Mouse (Mus musculus): ENCODE data around the gene Asgr1. TPM values are rescaled to one million over a fixed set of nuclear protein-coding genes. Genes with fewer than 3 reads are reported as not detected.

The Asgr1 gene
- polyA plus RNA-seq, 1 experiment: 0.87 TPM

DNA sequence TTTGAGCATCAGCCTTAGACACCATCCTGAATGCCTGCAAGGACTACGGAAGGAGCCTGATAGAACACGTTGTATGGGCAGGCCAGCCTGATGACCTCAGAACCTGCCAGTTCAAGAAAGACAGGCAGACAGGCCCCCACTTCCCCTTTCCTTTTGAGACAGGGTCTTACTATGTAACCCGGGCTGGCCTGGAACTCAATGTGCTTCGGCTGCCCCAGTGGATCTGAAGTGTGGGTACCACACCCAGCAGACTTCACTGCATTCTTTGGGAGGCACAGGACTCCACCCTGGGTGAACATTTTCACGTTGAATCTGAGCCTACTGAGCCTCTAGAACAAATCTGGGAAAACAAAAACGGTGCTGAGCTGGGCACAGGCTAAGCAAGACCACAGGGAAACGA is 15.7 kb upstream of the Asgr1 start:
- Histone ChIP-seq H3K4me1 (ENCODE audit: control insufficient read depth, insufficient read depth, insufficient read length, low read length) (no peaks in the 10 kb centered on the region), H3K4me3 (ENCODE audit: insufficient read depth, low read depth, low read length) (no peak overlapping the region), H3K27ac (replicated peaks; ENCODE audit: low read depth, low read length) (peak overlapping the region; percentile 40; the same call in 1 of the 2 replicates)

DNA sequence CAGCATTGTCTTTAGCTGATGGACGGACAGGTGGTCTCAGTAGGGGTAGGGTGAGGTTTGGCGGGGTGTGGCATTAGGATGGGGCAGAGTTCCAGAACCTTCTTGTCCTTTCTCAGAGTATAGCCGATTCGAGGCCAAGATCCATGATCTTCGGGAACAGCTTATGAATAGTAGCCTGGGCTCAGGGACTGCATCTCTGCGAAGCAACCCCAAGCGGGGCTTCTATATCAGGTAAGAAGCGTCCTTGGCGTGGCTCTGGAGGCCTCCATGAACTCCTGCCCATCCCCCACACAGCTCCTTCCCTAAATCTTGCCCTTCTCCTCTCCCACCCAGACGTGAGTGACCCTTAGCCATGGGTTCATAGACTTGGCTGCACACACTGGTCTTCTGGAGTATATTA is 14.3 kb upstream of the Asgr1 start:
- H3K27ac ChIP-seq (replicated peaks; ENCODE audit: low read depth, low read length): no peak overlapping the region
- H3K4me3 ChIP-seq (ENCODE audit: insufficient read depth, low read depth, low read length): no peak overlapping the region
- no peaks in the 10 kb centered on the region for H3K4me1 ChIP-seq (ENCODE audit: control insufficient read depth, insufficient read depth, insufficient read length, low read length)

GRCm38 (mm10) chr11:70040184-70040583 is 13.7 kb upstream of the Asgr1 start:
- Histone ChIP-seq H3K27ac (replicated peaks; ENCODE audit: low read depth, low read length) (no peak overlapping the region), H3K4me1 (ENCODE audit: control insufficient read depth, insufficient read depth, insufficient read length, low read length) (no peaks in the 10 kb centered on the region), H3K4me3 (ENCODE audit: insufficient read depth, low read depth, low read length) (no peak overlapping the region)

GRCm38 (mm10) chr11:70042309-70043085 is 11.4 kb upstream of the Asgr1 start:
- H3K27ac ChIP-seq (replicated peaks; ENCODE audit: low read depth, low read length): no peak overlapping the region
- H3K4me3 ChIP-seq (ENCODE audit: insufficient read depth, low read depth, low read length): no peak overlapping the region

DNA sequence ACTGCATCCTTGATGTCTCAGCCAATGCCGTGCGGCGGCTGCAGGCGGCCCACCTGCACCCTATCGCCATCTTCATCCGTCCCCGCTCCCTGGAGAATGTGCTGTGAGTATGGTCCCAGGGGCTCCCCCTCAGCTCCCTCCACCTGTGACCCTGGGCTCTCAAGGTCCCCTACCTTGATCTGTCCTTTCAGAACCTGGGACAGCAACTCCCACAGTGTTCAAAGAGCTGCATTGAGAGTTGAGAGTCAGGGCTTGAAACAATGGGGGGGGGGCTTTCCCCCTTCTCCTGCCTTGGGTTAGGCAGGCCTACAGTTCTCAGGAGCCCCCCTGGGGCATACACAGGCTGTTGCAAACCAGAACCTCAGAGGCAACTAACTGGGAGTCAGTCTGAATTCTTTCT is 10.2 kb upstream of the Asgr1 start:
- Histone ChIP-seq H3K27ac (replicated peaks; ENCODE audit: low read depth, low read length) (no peak overlapping the region), H3K4me3 (ENCODE audit: insufficient read depth, low read depth, low read length) (no peak overlapping the region), H3K4me1 (ENCODE audit: control insufficient read depth, insufficient read depth, insufficient read length, low read length) (no peaks in the 10 kb centered on the region)

More at GRCm38 (mm10) chr11:70042309-70043085, 11.4 kb upstream of the Asgr1 start:
- no peaks in the 10 kb centered on the region for H3K4me1 ChIP-seq (ENCODE audit: control insufficient read depth, insufficient read depth, insufficient read length, low read length)

DNA sequence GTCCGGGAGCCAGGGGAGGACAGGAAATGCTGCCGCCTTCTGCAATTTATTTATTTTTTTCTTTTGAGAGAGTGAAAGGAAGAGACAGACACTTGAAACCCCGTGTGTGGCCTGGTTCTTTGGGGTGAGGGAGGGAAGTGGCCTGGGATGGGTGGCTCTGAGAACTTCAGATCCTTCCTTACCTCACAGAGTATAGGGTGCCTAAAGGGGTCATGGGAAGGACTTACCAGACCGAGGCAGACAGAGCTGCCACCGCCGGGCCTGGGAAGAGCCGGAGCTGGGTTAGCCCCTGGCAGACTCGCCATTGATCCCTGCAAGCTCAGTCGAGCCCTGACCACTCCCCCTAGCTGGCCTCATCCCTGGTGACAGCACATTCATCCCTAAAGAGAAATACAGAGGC is 8.4 kb upstream of the Asgr1 start:
- Histone ChIP-seq H3K27ac (replicated peaks; ENCODE audit: low read depth, low read length) (no peak overlapping the region), H3K4me1 (ENCODE audit: control insufficient read depth, insufficient read depth, insufficient read length, low read length) (no peaks in the 10 kb centered on the region), H3K4me3 (ENCODE audit: insufficient read depth, low read depth, low read length) (no peak overlapping the region)

DNA sequence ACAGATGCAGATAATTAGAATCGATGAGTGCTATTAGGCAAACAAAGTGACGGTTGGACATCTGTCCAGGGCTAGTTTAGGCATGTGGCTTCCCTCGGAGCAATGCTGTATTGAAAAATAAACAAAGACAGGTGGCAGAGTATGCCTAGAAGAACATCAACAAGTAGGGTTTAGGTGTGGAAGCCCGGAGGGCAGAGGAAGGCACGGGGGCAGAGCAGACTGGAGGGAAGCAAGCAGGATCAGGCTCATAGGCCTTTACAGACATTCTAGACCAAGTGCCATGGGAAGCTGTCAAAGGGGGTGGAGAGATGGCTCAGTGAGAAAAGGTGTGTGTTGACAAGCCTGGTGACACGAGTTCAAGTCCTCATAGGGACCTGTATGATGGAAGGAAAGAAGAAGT is 4.5 kb upstream of the Asgr1 start:
- no peak overlapping the region for H3K27ac ChIP-seq (replicated peaks; ENCODE audit: low read depth, low read length)
- no peak overlapping the region for H3K4me3 ChIP-seq (ENCODE audit: insufficient read depth, low read depth, low read length)
- H3K4me1 ChIP-seq (ENCODE audit: control insufficient read depth, insufficient read depth, insufficient read length, low read length): no peaks in the 10 kb centered on the region

GRCm38 (mm10) chr11:70049816-70050215 is 4.1 kb upstream of the Asgr1 start:
- no peaks in the 10 kb centered on the region for H3K4me1 ChIP-seq (ENCODE audit: control insufficient read depth, insufficient read depth, insufficient read length, low read length)
- no peak overlapping the region for H3K27ac ChIP-seq (replicated peaks; ENCODE audit: low read depth, low read length)
- H3K4me3 ChIP-seq (ENCODE audit: insufficient read depth, low read depth, low read length): no peak overlapping the region

DNA sequence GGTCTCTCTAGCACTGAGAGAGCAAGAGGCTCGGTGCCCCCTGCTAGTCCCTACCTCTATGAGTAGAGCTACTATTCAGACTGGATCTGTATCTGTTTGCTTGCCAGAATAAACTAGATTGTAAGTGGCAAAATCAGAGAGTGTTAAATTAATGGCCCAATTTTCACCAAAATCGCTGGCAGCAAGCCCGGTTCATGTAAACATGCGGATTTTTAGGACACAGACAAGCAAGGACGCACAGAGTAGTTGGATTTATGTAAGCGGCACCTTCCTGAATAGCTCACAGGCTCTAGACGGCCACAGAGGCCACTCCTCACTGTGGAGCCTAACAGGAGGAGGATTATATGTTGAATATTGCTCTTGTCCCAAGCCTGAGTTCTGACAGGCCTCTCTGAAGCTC is 729 bp upstream of the Asgr1 start:
- Histone ChIP-seq H3K4me3 (ENCODE audit: insufficient read depth, low read depth, low read length) (no peak overlapping the region), H3K27ac (replicated peaks; ENCODE audit: low read depth, low read length) (no peak overlapping the region), H3K4me1 (ENCODE audit: control insufficient read depth, insufficient read depth, insufficient read length, low read length) (no peaks in the 10 kb centered on the region)

GRCm38 (mm10) chr11:70055618-70056214 is 1.8 kb downstream of the Asgr1 start:
- Histone ChIP-seq H3K27ac (replicated peaks; ENCODE audit: low read depth, low read length) (no peak overlapping the region), H3K4me3 (ENCODE audit: insufficient read depth, low read depth, low read length) (no peak overlapping the region), H3K4me1 (ENCODE audit: control insufficient read depth, insufficient read depth, insufficient read length, low read length) (no peaks in the 10 kb centered on the region)

DNA sequence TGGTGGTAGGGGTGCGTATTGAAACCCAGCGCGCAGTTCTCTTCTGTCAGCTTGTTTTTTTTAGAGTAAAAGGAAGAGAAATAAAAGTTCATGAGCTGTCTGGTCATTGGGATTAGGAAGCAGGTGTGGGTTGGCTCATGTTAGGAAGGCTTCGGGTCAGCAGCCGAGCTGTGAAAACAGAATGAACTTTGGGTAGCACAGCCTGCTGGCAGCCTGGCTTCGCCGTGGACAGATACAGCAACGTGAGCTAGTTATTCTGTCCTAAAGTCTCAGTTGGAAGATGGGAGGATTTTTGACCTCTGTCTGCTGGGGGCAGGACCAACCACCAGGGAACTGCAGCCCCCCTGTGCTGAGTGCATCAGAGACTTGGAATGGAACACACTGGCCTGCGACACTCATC is 3.9 kb downstream of the Asgr1 start:
- Histone ChIP-seq H3K27ac (replicated peaks; ENCODE audit: low read depth, low read length) (no peak overlapping the region), H3K4me3 (ENCODE audit: insufficient read depth, low read depth, low read length) (no peak overlapping the region), H3K4me1 (ENCODE audit: control insufficient read depth, insufficient read depth, insufficient read length, low read length) (no peaks in the 10 kb centered on the region)

DNA sequence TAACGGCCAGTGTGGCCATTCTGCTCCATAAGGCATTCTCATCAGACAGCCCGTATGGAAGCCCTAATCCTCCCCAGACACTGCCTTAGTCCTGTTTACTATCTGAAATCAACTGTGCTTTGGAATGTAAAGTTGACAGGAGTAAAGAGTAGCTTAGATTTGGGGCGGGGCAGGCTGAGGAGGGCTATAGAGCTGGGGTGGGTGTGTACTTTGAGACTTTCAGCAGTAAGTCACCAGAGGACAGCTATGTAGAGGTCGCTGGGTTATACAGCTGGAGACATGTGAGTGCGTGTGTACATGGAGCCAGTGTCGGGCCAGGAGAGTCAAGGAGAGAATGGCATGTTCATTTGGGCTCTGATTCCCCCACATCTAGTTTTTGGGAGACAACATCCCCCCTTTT is 6.0 kb downstream of the Asgr1 start:
- Histone ChIP-seq H3K4me3 (ENCODE audit: insufficient read depth, low read depth, low read length) (no peak overlapping the region), H3K4me1 (ENCODE audit: control insufficient read depth, insufficient read depth, insufficient read length, low read length) (no peaks in the 10 kb centered on the region), H3K27ac (replicated peaks; ENCODE audit: low read depth, low read length) (no peak overlapping the region)

- no peak overlapping the region for H3K27ac ChIP-seq (replicated peaks; ENCODE audit: low read depth, low read length)
- no peaks in the 10 kb centered on the region for H3K4me1 ChIP-seq (ENCODE audit: control insufficient read depth, insufficient read depth, insufficient read length, low read length)
- no peak overlapping the region for H3K4me3 ChIP-seq (ENCODE audit: insufficient read depth, low read depth, low read length)
Measured at GRCm38 (mm10) chr11:70063053-70063452, 9.2 kb downstream of the Asgr1 start.

DNA sequence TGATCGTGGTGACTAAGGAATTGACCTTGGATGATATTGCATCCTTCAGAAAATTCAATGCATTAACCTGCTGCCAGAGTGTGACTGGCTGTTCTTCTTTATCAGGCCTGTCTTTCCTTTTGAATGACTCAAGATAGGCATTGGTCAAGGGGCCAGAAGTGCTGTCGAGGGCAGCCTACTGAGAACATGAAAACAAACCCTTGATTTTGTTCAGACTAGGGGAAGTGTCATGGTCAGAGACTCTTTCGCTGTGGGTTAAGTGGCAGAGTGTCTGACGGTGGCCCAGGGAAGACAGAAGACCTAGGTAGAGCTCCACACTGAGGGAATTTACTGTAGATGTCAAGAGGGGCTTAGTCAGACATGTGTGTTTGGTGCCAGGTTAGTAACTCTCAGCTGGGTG is 12.8 kb downstream of the Asgr1 start:
- Histone ChIP-seq H3K4me3 (ENCODE audit: insufficient read depth, low read depth, low read length) (no peak overlapping the region), H3K4me1 (ENCODE audit: control insufficient read depth, insufficient read depth, insufficient read length, low read length) (no peaks in the 10 kb centered on the region), H3K27ac (replicated peaks; ENCODE audit: low read depth, low read length) (no peak overlapping the region)

DNA sequence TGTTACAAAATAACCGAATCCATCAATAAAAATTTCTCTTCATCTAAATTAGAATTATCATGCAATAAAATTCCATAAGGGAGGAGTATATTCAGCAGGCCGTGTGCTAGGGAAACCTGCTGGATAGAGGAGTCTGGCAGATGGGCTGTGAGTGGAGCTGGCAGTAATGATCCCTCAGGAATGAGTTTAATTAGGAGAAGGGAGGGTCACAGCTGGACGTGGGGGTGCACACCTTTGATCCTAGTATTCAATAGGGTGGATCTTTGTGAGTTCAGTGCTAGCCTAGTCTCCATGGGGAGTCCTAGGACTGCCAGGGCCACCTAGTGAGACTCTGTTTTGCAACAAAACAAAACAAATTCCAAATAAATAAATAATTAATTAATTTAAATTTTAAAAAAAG is 14.4 kb downstream of the Asgr1 start:
- H3K27ac ChIP-seq (replicated peaks; ENCODE audit: low read depth, low read length): no peak overlapping the region
- no peak overlapping the region for H3K4me3 ChIP-seq (ENCODE audit: insufficient read depth, low read depth, low read length)
- H3K4me1 ChIP-seq (ENCODE audit: control insufficient read depth, insufficient read depth, insufficient read length, low read length): no peaks in the 10 kb centered on the region

- H3K27ac ChIP-seq (replicated peaks; ENCODE audit: low read depth, low read length): no peak overlapping the region
- H3K4me1 ChIP-seq (ENCODE audit: control insufficient read depth, insufficient read depth, insufficient read length, low read length): no peaks in the 10 kb centered on the region
- no peak overlapping the region for H3K4me3 ChIP-seq (ENCODE audit: insufficient read depth, low read depth, low read length)
Measured at GRCm38 (mm10) chr11:70070057-70070456, 16.2 kb downstream of the Asgr1 start.

Measured in brown adipose tissue, adult 24 weeks (tissue).